Mouse (Mus musculus): ENCODE measurements around the gene Celf2. TPM values are rescaled to one million over a fixed set of nuclear protein-coding genes. Genes with fewer than 3 reads are reported as not detected.

Celf2 gene
- polyA plus RNA-seq, 1 experiment from 2014 or later = 164 TPM

- Histone ChIP-seq H3K36me3 (no peaks in the 10 kb centered on the region), H3K4me3 (no peak overlapping the region), H3K9ac (no peak overlapping the region), H3K4me2 (no peak overlapping the region), H3K27me3 (no peaks in the 10 kb centered on the region), H3K27ac (replicated peaks) (no peak overlapping the region), H3K4me1 (replicated peaks) (0 out of 2 replicates have a peak, but pooled peaks cover 2% of the 10 kb centered on the region), H3K9me3 (no peaks in the 10 kb centered on the region)
- WGBS = 85% methylated on average over 6 of the region's 6 CpGs
- no peak for ATAC-seq (ENCODE audit: low FRiP score, low read depth)
Observed at GRCm38 (mm10) chr2:6648877-6649276, 860.5 kb downstream of the Celf2 start.

GRCm38 (mm10) chr2:6647028-6647427 lies 862.3 kb downstream of the Celf2 start:
- no peak for ATAC-seq (ENCODE audit: low FRiP score, low read depth)
- 95% methylated on average over 4 of the region's 4 CpGs for WGBS
- H3K9me3 ChIP-seq = no peaks in the 10 kb centered on the region
- H3K27me3 ChIP-seq = no peaks in the 10 kb centered on the region
- H3K4me2 ChIP-seq = no peak overlapping the region
- H3K9ac ChIP-seq = no peak overlapping the region
- no peak overlapping the region for H3K4me3 ChIP-seq
- no peak overlapping the region for H3K27ac ChIP-seq (replicated peaks)
- H3K36me3 ChIP-seq = no peaks in the 10 kb centered on the region
- 0 out of 2 replicates have a peak, but pooled peaks cover 4% of the 10 kb centered on the region for H3K4me1 ChIP-seq (replicated peaks)

GRCm38 (mm10) chr2:6646325-6646724 lies 863.0 kb downstream of the Celf2 start:
- WGBS = 83% methylated on average over 3 of the region's 3 CpGs
- no peak for ATAC-seq (ENCODE audit: low FRiP score, low read depth)
- no peaks in the 10 kb centered on the region for H3K36me3 ChIP-seq
- H3K9me3 ChIP-seq = no peaks in the 10 kb centered on the region
- H3K4me1 ChIP-seq (replicated peaks) = 0 out of 2 replicates have a peak, but pooled peaks cover 4% of the 10 kb centered on the region
- no peaks in the 10 kb centered on the region for H3K27me3 ChIP-seq
- no peak overlapping the region for H3K27ac ChIP-seq (replicated peaks)
- no peak overlapping the region for H3K4me3 ChIP-seq
- no peak overlapping the region for H3K9ac ChIP-seq
- H3K4me2 ChIP-seq = no peak overlapping the region

- Histone ChIP-seq H3K36me3 (no peaks in the 10 kb centered on the region), H3K27ac (replicated peaks) (no peak overlapping the region)
- WGBS = 62% methylated on average over 3 of the region's 3 CpGs
Observed at GRCm38 (mm10) chr2:6642222-6642850, 867.0 kb downstream of the Celf2 start.

GRCm38 (mm10) chr2:6639370-6639769 lies 870.0 kb downstream of the Celf2 start:
- 0 out of 2 replicates have a peak, but pooled peaks cover 4% of the 10 kb centered on the region for H3K4me1 ChIP-seq (replicated peaks)
- no peak overlapping the region for H3K4me2 ChIP-seq
- no peak overlapping the region for H3K4me3 ChIP-seq
- H3K9me3 ChIP-seq = no peaks in the 10 kb centered on the region
- WGBS = 86% methylated on average over 6 of the region's 6 CpGs
- no peaks in the 10 kb centered on the region for H3K27me3 ChIP-seq
- no peaks in the 10 kb centered on the region for H3K36me3 ChIP-seq
- no peak for ATAC-seq (ENCODE audit: low FRiP score, low read depth)
- no peak overlapping the region for H3K27ac ChIP-seq (replicated peaks)
- H3K9ac ChIP-seq = no peak overlapping the region

More at GRCm38 (mm10) chr2:6642222-6642850, 867.0 kb downstream of the Celf2 start:
- no peaks in the 10 kb centered on the region for H3K27me3 ChIP-seq
- H3K4me1 ChIP-seq (replicated peaks) = 0 out of 2 replicates have a peak, but pooled peaks cover 4% of the 10 kb centered on the region
- no peak overlapping the region for H3K9ac ChIP-seq
- H3K9me3 ChIP-seq = no peaks in the 10 kb centered on the region
- H3K4me2 ChIP-seq = no peak overlapping the region
- no peak for ATAC-seq (ENCODE audit: low FRiP score, low read depth)
- no peak overlapping the region for H3K4me3 ChIP-seq

GRCm38 (mm10) chr2:6637147-6637546 lies 872.2 kb downstream of the Celf2 start:
- no peak for ATAC-seq (ENCODE audit: low FRiP score, low read depth)
- H3K4me1 ChIP-seq (replicated peaks) = no peaks in the 10 kb centered on the region
- no peaks in the 10 kb centered on the region for H3K27me3 ChIP-seq
- no peaks in the 10 kb centered on the region for H3K36me3 ChIP-seq
- no peak overlapping the region for H3K4me3 ChIP-seq
- H3K9ac ChIP-seq = no peak overlapping the region
- no peak overlapping the region for H3K4me2 ChIP-seq
- no peak overlapping the region for H3K27ac ChIP-seq (replicated peaks)
- 45% methylated on average over 2 of the region's 2 CpGs for WGBS
- no peaks in the 10 kb centered on the region for H3K9me3 ChIP-seq

- no peak overlapping the region for H3K4me3 ChIP-seq
- no peaks in the 10 kb centered on the region for H3K36me3 ChIP-seq
- no peak overlapping the region for H3K9ac ChIP-seq
- H3K4me1 ChIP-seq (replicated peaks) = no peaks in the 10 kb centered on the region
- no peak overlapping the region for H3K27ac ChIP-seq (replicated peaks)
- no peak for ATAC-seq (ENCODE audit: low FRiP score, low read depth)
- WGBS = 94% methylated on average over 6 of the region's 6 CpGs
- no peak overlapping the region for H3K4me2 ChIP-seq
- H3K9me3 ChIP-seq = no peaks in the 10 kb centered on the region
- no peaks in the 10 kb centered on the region for H3K27me3 ChIP-seq
Observed at GRCm38 (mm10) chr2:6634899-6635298, 874.5 kb downstream of the Celf2 start.

- Histone ChIP-seq H3K4me3 (no peak overlapping the region), H3K9ac (no peak overlapping the region), H3K27ac (replicated peaks) (no peak overlapping the region), H3K4me2 (no peak overlapping the region), H3K36me3 (no peaks in the 10 kb centered on the region), H3K4me1 (replicated peaks) (no peaks in the 10 kb centered on the region), H3K27me3 (no peaks in the 10 kb centered on the region), H3K9me3 (no peaks in the 10 kb centered on the region)
- 93% methylated on average over 1 of the region's 1 CpGs for WGBS
- no peak for ATAC-seq (ENCODE audit: low FRiP score, low read depth)
Observed at GRCm38 (mm10) chr2:6633115-6633514, 876.2 kb downstream of the Celf2 start.

GRCm38 (mm10) chr2:6623802-6624201 lies 885.6 kb downstream of the Celf2 start:
- Histone ChIP-seq H3K4me2 (no peak overlapping the region), H3K4me3 (no peak overlapping the region), H3K27ac (replicated peaks) (no peak overlapping the region), H3K27me3 (no peaks in the 10 kb centered on the region), H3K9ac (no peak overlapping the region), H3K4me1 (replicated peaks) (0 out of 2 replicates have a peak, but pooled peaks cover 4% of the 10 kb centered on the region), H3K9me3 (no peaks in the 10 kb centered on the region), H3K36me3 (0 out of 2 replicates have a peak, but pooled peaks cover 5% of the 10 kb centered on the region)
- 0 out of 2 replicates have a peak, but pooled peaks have one; percentile 52 for ATAC-seq (ENCODE audit: low FRiP score, low read depth)
- WGBS = 44% methylated on average over 4 of the region's 4 CpGs

GRCm38 (mm10) chr2:6622082-6622481 lies 887.3 kb downstream of the Celf2 start:
- H3K27ac ChIP-seq (replicated peaks) = no peak overlapping the region
- H3K36me3 ChIP-seq = 0 out of 2 replicates have a peak, but pooled peaks cover 6% of the 10 kb centered on the region
- H3K4me1 ChIP-seq (replicated peaks) = 0 out of 2 replicates have a peak, but pooled peaks cover 4% of the 10 kb centered on the region
- no peaks in the 10 kb centered on the region for H3K27me3 ChIP-seq
- WGBS = 89% methylated on average over 5 of the region's 5 CpGs
- H3K9me3 ChIP-seq = no peaks in the 10 kb centered on the region
- no peak for ATAC-seq (ENCODE audit: low FRiP score, low read depth)
- H3K4me2 ChIP-seq = no peak overlapping the region
- H3K9ac ChIP-seq = no peak overlapping the region
- no peak overlapping the region for H3K4me3 ChIP-seq

- H3K4me1 ChIP-seq (replicated peaks) = 0 out of 2 replicates have a peak, but pooled peaks cover 4% of the 10 kb centered on the region
- H3K9me3 ChIP-seq = no peaks in the 10 kb centered on the region
- H3K4me3 ChIP-seq = no peak overlapping the region
- peaks cover 3% of the 10 kb centered on the region; the same call in 1 of the 2 replicates for H3K36me3 ChIP-seq
- H3K4me2 ChIP-seq = no peak overlapping the region
- WGBS = 92% methylated on average over 3 of the region's 3 CpGs
- H3K9ac ChIP-seq = no peak overlapping the region
- H3K27ac ChIP-seq (replicated peaks) = no peak overlapping the region
- no peak for ATAC-seq (ENCODE audit: low FRiP score, low read depth)
- H3K27me3 ChIP-seq = no peaks in the 10 kb centered on the region
Observed at GRCm38 (mm10) chr2:6618856-6619255, 890.5 kb downstream of the Celf2 start.

- Histone ChIP-seq H3K27me3 (no peaks in the 10 kb centered on the region), H3K9ac (no peak overlapping the region), H3K9me3 (no peaks in the 10 kb centered on the region), H3K4me3 (no peak overlapping the region), H3K36me3 (peaks cover 3% of the 10 kb centered on the region; the same call in 1 of the 2 replicates), H3K4me1 (replicated peaks) (0 out of 2 replicates have a peak, but pooled peaks cover under 1% of the 10 kb centered on the region), H3K27ac (replicated peaks) (no peak overlapping the region), H3K4me2 (no peak overlapping the region)
- no peak for ATAC-seq (ENCODE audit: low FRiP score, low read depth)
- WGBS = 90% methylated on average over 1 of the region's 1 CpGs
Observed at GRCm38 (mm10) chr2:6618450-6618849, 890.9 kb downstream of the Celf2 start.
